Mouse (Mus musculus): ENCODE data around the gene Plk1.

- TF ChIP-seq CHD2 (IDR thresholded peaks at IDR 0.05; ENCODE audit: low read depth, low read length) (no peak), MAFK (IDR thresholded peaks at IDR 0.05; ENCODE audit: insufficient read depth, low read depth, low read length) (no peak)
Observed at GRCm38 (mm10) chr7:122138190-122138589, 21.0 kb upstream of the Plk1 start.

Data from ES-E14 (cell line).